Mouse (Mus musculus) cerebellum, adult (tissue): ENCODE measurements at regions not wholly inside any gene's neighbourhood (a gene's known extent, or its start where the extent isn't known, plus 50 kb on each side); places are given as distances from the start of the nearest gene placed in this dataset.
"Not testable (repeated sequence)": the region's sequence is repeated elsewhere in the genome, so short reads cannot be mapped to it uniquely, and the experiment has no call there.

Experiments
- ATAC-seq: cut with Nextera tagmentation; 2 replicates; pipeline ENCODE4 v1.9.2; 2017; ENCODE audit warnings: mild to moderate bottlenecking, moderate library complexity, mixed read lengths; ENCODE audit not compliant: insufficient number of reproducible peaks, low FRiP score, low TSS enrichment

DNA sequence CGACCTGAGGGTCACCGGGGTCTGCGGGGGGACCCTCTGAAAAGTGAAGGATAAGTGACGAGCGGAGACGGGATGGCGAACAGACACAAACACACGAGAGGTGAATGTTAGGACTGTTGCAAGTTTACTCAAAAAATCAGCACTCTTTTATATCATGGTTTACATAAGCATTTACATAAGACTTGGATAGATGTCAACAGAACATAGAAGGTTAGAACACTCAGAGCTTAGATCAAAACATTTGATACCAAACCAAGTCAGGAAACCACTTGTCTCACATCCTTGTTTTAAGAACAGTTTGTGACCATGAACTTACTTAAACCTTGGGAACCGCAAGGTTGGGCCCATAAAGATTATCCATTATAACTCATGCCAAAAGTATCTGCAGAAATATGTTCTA is 1042.2 kb upstream of the Sel1l start:
- ATAC-seq: not testable (repeated sequence)

DNA sequence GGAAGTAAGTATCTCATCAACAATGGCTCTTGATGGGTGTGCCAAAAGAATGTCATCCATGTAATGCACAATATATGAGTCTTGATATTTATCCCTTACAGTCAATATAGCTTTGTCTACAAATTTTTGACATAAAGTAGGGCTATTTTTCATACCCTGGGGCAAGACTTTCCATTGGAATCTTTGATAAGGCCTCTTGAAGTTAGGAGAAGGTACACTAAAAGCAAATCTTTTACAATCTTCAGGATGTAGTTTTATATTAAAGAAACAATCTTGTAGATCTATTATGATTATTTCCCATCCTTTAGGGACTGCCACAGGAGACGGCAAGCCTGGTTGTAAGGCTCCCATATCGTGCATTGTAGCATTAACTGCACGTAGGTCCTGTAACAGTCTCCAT is 1038.8 kb upstream of the Sel1l start:
- ATAC-seq: no peak

DNA sequence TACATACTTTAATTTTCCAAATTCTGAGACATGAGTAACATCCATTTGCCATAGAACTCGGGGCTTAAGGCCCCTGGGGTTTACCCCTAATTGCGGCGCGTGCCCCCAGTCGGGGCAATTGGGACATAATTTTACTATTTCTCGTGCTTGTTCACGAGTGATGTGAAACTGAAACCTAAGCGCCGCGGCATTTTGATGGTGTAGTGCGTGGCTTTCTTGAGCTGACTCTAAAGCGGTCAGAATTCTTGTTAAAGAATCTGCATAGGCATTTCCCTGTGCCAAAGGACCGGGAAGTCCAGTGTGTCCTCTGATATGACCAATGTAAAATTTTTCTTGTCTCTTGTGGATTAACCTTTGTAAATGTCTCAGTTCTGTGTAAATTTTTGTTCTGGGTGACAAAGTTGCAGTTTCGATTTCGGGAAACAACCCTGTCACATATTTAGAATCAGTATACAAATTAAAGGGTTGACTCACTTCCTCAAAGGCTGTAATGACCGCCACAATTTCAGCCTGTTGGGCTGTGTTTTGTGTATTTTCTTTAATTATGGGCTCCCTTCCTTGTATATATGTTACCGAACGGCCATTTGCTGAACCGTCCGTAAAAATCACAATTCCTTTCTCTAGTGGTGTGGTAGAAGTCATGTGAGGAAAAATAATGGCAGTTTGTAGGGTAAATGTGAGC is 1037.6 kb upstream of the Sel1l start:
- not testable (repeated sequence) for ATAC-seq

DNA sequence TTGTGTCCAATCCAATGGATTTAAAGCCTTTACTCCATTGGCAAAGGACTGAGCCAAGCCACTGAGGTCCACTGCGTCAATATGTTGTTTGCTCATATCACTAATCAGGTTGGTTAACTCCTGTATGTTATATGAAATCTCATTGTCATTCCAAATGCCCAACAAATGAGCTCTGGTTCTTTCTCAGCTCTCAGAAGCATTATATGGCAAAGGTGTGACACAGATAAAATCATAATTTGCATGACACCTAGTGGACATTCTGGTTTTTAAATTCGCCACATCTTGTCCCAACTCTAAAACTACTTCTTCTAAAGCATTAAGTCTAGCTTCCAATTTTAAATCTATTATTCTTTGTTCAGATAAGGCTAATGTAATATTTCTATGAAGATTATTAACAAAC is 1035.1 kb upstream of the Sel1l start:
- ATAC-seq: not testable (repeated sequence)

DNA sequence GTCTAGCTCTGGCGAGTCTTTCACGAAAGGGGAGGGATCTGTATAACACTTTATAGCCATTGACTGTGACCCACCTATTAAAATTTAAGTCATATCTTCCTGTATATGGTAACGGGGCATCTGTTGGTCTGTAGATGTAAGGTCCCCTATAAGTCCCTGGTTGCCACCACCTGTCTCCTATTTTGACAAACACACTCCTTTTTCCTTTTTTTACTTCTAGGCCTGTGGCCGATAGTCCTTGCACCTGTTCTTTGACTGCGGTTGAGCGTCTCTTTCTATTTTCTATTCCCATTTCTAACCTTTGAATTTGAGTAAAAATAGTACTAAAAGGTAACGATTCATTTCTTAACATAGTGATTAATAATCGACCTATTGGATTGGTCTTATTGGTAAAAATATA is 1034.1 kb upstream of the Sel1l start:
- not testable (repeated sequence) for ATAC-seq

DNA sequence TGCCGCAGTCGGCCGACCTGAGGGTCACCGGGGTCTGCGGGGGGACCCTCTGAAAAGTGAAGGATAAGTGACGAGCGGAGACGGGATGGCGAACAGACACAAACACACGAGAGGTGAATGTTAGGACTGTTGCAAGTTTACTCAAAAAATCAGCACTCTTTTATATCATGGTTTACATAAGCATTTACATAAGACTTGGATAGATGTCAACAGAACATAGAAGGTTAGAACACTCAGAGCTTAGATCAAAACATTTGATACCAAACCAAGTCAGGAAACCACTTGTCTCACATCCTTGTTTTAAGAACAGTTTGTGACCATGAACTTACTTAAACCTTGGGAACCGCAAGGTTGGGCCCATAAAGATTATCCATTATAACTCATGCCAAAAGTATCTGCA is 1033.6 kb upstream of the Sel1l start:
- ATAC-seq: not testable (repeated sequence)

DNA sequence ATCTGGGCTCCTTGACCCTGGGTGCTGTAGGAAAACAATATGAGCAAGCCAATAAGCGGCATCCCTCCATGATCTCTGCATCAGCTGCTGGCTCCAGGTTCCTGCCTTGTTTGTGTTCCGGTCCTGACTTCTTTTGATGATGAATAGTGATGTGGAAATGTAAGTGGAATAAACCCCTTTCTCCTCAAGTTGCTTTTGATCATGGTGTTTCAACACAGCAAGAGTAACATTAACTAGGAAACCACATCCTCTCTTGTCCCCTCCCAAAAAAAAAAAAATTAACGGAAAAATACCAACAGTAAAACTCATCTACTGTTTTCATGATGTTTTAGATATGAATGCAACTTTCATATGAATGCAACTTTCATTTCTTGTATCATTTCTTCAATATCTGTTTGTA is 1024.6 kb upstream of the Sel1l start:
- ATAC-seq: no peak

DNA sequence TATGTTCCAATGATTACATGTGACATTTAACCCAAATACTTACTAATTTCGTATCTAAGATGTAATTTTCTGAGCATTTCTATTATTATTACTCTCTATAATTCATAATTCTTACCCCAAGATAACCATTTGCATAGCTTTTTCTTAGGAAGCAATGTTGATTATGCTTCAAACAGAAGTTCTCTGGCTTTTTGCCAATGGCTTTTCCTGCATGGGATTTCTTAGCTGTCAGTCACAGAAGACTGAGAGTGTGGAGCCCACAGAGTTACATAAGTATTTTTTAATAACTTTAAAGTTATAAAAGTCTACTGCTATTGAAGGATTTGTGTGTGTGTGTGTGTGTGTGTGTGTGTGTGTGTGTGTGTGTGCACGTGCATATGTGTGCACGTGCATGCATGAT is 1020.4 kb upstream of the Sel1l start:
- no peak for ATAC-seq

DNA sequence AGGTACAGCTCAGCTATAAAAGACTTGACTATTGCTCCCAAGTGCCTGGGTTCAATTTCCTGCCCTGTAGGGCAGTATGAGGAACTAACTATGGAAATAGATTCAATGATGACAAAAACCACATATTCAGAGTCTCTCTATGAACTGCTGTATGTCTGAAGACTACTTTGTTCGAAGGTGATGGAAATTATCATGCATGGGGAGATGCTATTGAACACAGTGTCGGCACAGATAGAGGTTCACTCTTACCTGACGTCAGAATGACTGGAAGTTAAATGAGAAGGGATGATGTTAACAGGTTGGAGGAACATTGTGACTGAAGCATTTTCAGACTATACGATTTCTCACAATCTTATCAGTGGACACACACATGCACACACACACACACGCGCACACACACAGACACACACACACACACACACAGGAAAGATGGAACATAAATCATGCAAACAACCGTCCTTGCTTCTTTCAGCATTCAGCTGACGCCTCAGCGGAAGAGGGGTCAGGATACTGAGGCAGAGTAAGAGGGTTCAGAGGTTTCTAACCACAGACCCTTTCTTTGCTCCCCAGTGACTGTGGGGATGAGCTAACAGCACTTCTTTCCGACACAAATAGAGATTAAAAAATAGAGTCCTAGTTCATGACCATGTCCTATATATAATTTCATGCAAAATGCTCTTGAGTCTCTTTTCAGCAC is 974.3 kb upstream of the Sel1l start:
- no peak for ATAC-seq

DNA sequence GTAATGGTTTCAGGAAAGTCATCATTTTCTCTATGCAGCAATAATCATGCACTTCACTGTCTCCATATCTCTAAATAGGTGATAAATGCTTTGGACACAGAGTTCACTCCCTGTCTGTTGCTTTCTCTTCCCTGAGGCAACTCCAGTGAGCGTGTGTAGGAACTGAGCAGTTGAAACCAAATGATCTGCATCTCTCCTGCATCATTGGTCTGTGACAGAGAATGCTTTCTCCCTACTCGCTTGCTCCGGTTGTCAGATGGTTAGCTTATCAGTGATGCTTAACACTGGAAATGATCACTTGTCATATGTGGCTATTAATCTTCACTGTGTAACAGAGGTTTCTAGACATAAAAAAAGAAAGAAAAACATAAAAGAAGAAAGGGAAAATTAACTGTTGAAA is 969.7 kb upstream of the Sel1l start:
- no peak for ATAC-seq

DNA sequence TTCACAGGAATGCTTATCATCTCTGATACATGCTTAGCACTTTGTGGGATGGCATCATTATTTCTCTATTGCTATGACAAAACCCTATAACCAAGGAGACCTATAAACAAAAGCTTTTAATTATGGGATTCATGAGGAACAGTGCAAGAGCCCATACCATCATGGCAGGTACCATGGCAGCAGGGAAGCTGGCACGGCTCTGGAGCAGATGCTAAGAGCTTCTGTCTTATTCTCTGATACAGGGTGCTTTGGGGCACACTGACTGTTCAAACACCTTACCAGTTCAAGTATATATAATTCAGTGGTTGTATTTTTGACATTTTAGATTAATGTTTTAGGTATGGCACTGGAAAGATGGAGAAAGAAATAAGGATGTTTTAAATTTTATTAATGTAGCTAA is 952.2 kb upstream of the Sel1l start:
- peak; percentile 52; the same call in 1 of the 2 replicates for ATAC-seq

DNA sequence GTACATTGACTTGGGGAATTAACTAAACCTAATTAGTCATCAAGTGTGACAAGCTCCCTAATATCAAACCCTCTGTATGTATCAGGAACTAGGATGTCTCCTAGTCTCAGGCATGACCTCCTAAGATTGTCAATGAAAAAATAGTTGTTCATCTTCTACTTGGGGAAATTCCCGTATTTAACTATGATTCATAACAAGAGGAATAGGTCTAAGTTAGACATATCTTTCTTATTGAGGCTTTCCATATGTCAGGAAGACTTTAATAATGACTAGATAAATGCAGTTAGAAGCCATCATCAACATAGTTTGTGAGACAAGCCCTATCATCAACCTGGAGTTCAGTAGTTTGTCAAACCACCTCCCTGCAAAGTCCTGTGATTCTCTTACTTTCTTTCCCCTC is 934.4 kb upstream of the Sel1l start:
- no peak for ATAC-seq

DNA sequence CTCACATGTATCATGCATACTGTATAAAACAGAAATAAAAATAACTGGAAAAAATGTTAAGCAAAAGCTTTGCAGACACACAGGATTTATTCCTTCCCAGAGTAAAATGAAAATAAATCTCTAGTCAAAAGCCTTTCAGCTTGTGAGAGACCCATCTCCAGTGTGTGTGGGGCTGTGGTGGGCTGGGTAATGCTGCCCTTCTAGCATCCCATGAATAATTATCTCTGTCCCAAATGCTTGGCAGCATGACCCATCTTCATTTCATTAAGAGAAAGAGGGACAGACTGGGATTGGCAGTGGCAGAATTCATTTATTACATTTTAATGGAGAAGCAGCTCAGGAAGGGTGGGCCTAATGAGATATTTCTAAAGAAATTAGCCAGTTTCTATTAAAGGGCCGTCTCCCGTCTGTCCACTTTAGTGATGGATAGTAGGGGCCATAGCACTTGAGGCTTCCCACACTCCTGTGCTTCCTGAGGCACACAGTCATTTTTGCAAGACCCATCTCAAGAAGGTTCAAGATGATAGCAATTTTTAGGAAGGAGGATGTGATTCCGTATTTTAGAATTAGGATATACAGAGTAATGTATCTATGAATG is 930.8 kb upstream of the Sel1l start:
- ATAC-seq: no peak

DNA sequence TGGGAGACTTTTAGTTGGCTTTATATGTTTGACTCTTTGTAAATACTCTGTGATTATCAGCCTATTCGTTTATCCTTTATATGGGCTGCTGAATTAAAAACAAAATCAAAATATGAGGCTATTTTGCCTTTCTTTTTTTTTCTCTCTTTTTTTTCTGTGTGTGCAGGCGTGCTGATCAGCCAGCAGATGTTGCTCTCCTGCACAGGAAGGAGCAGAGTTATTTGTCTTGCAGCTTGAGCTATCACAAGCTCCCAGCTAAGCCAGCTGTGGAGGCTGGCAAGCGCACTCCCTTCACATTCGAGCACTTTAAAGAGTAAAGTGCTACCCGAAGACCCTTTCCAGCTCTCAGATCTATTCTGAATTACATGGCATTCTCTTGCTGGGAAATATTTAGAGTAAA is 926.7 kb upstream of the Sel1l start:
- no peak for ATAC-seq

DNA sequence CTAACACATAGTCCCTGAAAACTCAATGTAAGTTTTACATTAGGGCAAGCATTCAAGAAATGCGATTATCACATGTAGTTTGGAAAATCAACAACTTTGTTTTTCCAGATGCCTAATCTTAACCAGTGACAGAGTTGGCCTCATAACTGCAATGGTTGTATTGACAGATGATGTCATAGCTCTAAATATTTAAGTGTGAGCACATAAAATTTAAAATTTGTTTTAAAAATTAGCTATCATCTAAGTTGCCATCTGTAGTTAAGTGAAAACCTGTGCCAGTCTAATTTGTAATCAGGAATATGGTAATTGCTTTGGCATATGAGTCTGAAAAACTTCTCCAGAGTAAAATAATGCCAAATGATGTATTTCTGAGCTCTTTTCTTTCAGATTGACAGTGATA is 899.6 kb upstream of the Sel1l start:
- ATAC-seq: no peak

DNA sequence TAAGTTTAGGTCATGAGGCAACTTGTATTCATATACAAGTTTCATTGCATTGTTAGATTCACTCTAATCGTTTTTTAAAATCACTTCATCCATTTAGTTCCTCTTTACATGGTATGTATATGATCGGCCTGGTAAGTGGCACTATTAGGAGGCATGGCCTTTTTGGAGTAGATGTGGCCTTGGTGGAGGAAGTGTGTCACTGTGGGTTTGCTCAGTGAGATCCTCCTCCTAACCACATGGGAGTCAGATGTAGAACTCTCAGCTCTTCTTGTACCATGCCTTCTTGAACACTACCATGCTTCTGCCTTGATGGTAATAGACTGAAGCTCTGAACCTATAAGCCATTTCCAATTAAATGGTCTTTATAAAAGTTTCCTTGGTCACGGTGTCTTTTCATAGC is 891.9 kb upstream of the Sel1l start:
- no peak for ATAC-seq

DNA sequence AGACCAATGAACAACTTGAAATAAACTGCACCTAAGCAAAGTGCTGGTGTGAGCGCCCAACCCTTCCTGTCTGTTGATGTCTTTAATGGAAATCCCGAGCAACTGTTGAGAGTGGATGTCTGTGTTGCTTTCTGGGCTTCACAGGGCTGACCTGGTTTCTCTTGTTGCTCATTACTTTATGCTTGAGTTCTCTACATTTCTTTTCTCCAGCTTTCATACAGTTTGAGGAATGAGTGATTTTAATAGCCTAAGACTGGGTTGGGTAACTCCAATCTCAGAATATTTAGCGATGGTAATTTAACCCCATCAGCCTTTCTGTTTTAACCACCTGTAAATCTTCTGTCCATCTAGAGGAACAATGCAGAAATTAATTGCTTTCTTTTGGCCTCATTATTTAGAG is 890.2 kb upstream of the Sel1l start:
- no peak for ATAC-seq

DNA sequence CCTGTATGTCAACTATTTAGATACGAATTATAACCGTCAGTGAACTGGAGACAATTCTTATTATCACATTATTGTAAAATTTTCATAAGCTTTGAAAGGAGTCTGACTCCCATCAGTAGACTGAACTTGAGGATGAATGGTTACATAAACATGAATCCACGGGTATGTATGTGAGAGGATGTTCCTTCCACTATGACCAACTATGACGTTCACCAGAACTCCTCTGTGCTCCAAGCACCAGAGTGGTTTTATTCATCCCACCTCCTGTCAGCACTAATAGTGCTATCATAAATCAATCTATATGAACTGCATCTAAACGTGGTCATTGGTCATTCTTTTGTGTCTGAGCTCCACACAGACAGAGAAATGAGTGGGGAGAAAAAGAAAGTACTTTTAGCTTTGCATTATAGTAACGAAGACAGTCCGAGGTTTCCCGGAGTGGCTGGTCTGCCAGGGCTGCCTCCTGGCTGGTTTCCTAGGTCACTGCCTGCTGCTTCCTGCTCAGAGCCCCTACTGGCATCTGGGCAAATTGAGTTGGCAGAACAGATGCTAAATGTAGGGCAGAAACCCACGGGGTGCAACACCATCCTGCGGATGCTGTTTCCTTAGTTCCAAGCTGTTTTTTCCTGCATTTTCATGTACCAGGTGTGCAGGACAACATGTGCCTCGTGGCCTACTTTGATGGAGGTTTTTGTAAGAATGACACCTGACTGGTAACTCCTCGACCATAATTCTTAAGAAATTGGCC is 888.8 kb upstream of the Sel1l start:
- peak; percentile 97 for ATAC-seq

DNA sequence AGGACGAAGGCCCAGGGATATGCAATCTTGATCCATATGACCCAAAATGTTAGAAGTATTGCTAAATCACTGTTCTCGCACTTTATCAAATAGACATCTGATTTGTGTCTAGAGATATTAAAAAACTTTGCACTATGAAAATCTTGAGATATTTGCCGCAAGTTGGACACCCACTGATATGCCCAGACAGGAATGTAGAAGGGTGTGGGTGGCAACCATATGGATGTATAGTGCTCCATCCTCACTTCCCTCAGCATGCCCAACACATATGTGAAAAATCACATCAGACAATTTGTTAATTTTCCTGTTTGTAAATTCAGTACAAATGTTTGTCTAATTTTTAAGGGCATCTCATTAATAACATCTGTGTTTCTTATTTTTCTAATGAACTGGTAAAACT is 874.1 kb upstream of the Sel1l start:
- no peak for ATAC-seq

DNA sequence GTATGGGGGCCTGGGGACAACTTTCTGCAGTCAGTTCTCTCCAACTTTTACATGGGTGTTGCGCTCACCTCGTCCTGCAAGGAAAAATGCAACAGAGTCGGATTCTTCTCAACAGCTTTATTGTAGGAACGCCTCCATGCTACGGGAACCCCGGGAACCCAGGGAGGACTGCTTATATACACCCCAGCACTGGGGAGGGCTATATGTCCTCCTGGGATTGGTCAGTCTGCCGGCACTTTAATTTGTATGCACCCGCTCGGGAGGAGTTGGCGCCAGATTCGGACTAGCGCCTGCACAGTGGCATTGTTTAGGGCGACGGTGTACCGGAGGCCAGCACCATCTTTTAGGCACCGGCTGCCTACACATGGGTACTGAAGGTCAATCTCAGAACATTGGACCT is 864.5 kb upstream of the Sel1l start:
- ATAC-seq: no peak

DNA sequence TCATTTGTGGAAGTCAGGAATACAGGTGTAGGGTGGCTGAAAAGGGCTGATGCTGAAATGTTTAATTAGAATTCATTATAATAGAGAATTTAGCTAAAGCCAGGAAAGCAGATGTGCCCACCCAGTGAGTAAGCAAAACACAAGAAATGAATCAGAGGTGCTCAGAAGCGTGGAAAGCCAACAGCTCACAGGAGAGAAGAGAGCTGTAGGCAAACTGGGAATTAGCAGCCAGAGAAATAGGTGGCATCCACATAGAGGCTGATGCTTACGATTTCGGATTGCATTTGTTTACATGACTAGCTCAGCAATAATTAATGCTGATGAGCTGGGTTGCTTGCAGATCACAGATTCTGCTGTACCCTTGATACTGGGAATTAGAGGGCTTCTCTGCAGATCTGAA is 859.5 kb upstream of the Sel1l start:
- ATAC-seq: no peak
